Mouse (Mus musculus) spleen, postnatal 36 days (tissue): Measurements from ENCODE around the gene Xkrx.
"Not testable (repeated sequence)": the region's sequence is repeated elsewhere in the genome, so short reads cannot be mapped to it uniquely, and the experiment has no call there.

Experiments used
- DNase-seq, 2 experiments: peaks; one replicate each; pipeline ENCODE4 v3.0.0; 2022; ENCODE audit warnings: low spot score in 2 of 2, mixed read lengths in 1 of 2

Xkrx gene

GRCm38 (mm10) chrX:134162043-134162720, at the start of gene Xkrx:
TSS of gene Xkrx (minus strand) at chrX:134162076.
- DNase-seq, result peak; percentile 35 to 48

GRCm38 (mm10) chrX:134211151-134211642, 49.3 kb upstream of the Xkrx start:
- no peak for DNase-seq

- no peak for DNase-seq
Measured at GRCm38 (mm10) chrX:134208491-134208890, 46.6 kb upstream of the Xkrx start.

- not testable (repeated sequence) for DNase-seq
Measured at GRCm38 (mm10) chrX:134187201-134187600, 25.3 kb upstream of the Xkrx start, which contains the start of gene Arl13a. TSS of gene Arl13a (plus strand) at chrX:134187501.

- peak in 1 of 2 experiments; percentile 25 for DNase-seq
Measured at GRCm38 (mm10) chrX:134174699-134175098, 12.8 kb upstream of the Xkrx start.

- peak; percentile 28 to 35 for DNase-seq
Measured at GRCm38 (mm10) chrX:134170584-134170983, 8.7 kb upstream of the Xkrx start.

- DNase-seq, result peak; percentile 26 to 54
Measured at GRCm38 (mm10) chrX:134163484-134163883, 1.6 kb upstream of the Xkrx start.

- DNase-seq, result peak; percentile 58 to 59
Measured at GRCm38 (mm10) chrX:134162826-134163225, 950 bp upstream of the Xkrx start.

- no peak for DNase-seq
Measured at GRCm38 (mm10) chrX:134160442-134160841, 1.4 kb downstream of the Xkrx start.

- peak; percentile 24 to 28 for DNase-seq
Measured at GRCm38 (mm10) chrX:134158151-134158550, 3.7 kb downstream of the Xkrx start.

GRCm38 (mm10) chrX:134141986-134142385, 19.9 kb downstream of the Xkrx start:
- DNase-seq, result no peak

GRCm38 (mm10) chrX:134141551-134141950, 20.3 kb downstream of the Xkrx start:
- DNase-seq, result no peak

GRCm38 (mm10) chrX:134140024-134140423, 21.9 kb downstream of the Xkrx start:
- DNase-seq, result no peak

GRCm38 (mm10) chrX:134133821-134134220, 28.1 kb downstream of the Xkrx start:
- DNase-seq, result no peak

- DNase-seq, result no peak
Measured at GRCm38 (mm10) chrX:134132295-134132694, 29.6 kb downstream of the Xkrx start.

- no peak for DNase-seq
Measured at GRCm38 (mm10) chrX:134128549-134128948, 33.3 kb downstream of the Xkrx start.

- no peak for DNase-seq
Measured at GRCm38 (mm10) chrX:134116417-134116816, 45.5 kb downstream of the Xkrx start.

- DNase-seq, result no peak
Measured at GRCm38 (mm10) chrX:134111767-134112166, 50.1 kb downstream of the Xkrx start.

- no peak for DNase-seq
Measured at GRCm38 (mm10) chrX:134102641-134103040, 59.2 kb downstream of the Xkrx start.
